Mouse (Mus musculus) lung, postnatal 0 days (tissue): Measurements from ENCODE around the gene Abcc6. TPM values are rescaled to one million over a fixed set of nuclear protein-coding genes. Genes with fewer than 3 reads are reported as not detected.

ENCODE experiments used
- ATAC-seq: fragments of 200-750 bp; cut with Nextera tagmentation; 2 replicates; pipeline ENCODE4 v1.8.0; 2017; ENCODE audit warnings: moderate library complexity
- DNase-seq: peaks from one replicate; pipeline ENCODE4 v3.0.0-alpha.2; 2016; ENCODE audit warnings: low spot score
- H3K27ac ChIP-seq: fragments of 300-500 bp; sonication (generic); 2 replicates; pipeline ENCODE4 v1.5.1; 2014; ENCODE audit warnings: antibody characterized with exemption, mild to moderate bottlenecking, low read length, mixed read lengths
- H3K27me3 ChIP-seq: fragments of 300-500 bp; sonication (generic); replicated peaks from 2 replicates; pipeline ENCODE4 v1.6.1; 2014; ENCODE audit warnings: low read length, mixed read lengths; ENCODE audit not compliant: insufficient read depth
- H3K36me3 ChIP-seq: fragments of 300-500 bp; sonication (generic); 2 replicates; pipeline ENCODE4 v1.6.1; 2014; ENCODE audit warnings: low read length, mixed read lengths; ENCODE audit not compliant: insufficient read depth
- H3K4me1 ChIP-seq: fragments of 300-500 bp; sonication (generic); 2 replicates; pipeline ENCODE4 v1.6.1; 2014; ENCODE audit warnings: antibody characterized with exemption, low read depth, low read length, mixed read lengths; ENCODE audit not compliant: insufficient read depth
- H3K4me2 ChIP-seq: fragments of 300-500 bp; sonication (generic); replicated peaks from 2 replicates; pipeline ENCODE4 v1.6.1; 2014; ENCODE audit warnings: low read depth, mild to moderate bottlenecking, low read length, moderate library complexity, mixed read lengths
- H3K4me3 ChIP-seq: fragments of 300-500 bp; sonication (generic); 2 replicates; pipeline ENCODE4 v1.5.1; 2014; ENCODE audit warnings: low read depth, low read length
- H3K9ac ChIP-seq: fragments of 300-500 bp; sonication (generic); replicated peaks from 2 replicates; pipeline ENCODE4 v1.6.1; 2014; ENCODE audit warnings: low read depth, mild to moderate bottlenecking
- H3K9me3 ChIP-seq: fragments of 300-500 bp; sonication (generic); 2 replicates; pipeline ENCODE4 v1.6.1; 2016; ENCODE audit warnings: low read length, mixed read lengths
- CTCF ChIP-seq: IDR thresholded peaks from 2 replicates; pipeline ENCODE4 v1.5.1; 2016; ENCODE audit warnings: antibody characterized with exemption, mild to moderate bottlenecking
- EP300 ChIP-seq: IDR thresholded peaks from 2 replicates; pipeline ENCODE4 v1.6.1; 2016; ENCODE audit warnings: antibody characterized with exemption, mild to moderate bottlenecking, control low read depth
- WGBS: fragments of 180-500 bp; shearing (Covaris S2); extraction: QIAGEN DNeasy Blood & Tissue Kit; methylation state at CpG from one replicate; pipeline ENCODE4 v1.1.7; 2014; 5-methylcytosine and 5-hydroxymethylcytosine counted together
- polyA plus RNA-seq: library from polyadenylated mRNA; unstranded; fragments of >200 nt; fragmentation: Nextera tagmentation; extraction: Ambion mirVana; gene quantifications from 2 replicates; pipeline ENCODE4 v1.2.1, GENCODE M21; 2015

The Abcc6 gene
- polyA plus RNA-seq, 1 experiment from 2014 or later, result 0.26 TPM

- H3K9me3 ChIP-seq, result no peaks in the 10 kb centered on the region
- no peaks in the 10 kb centered on the region for H3K27me3 ChIP-seq
- no peaks in the 10 kb centered on the region for H3K4me1 ChIP-seq
- no peak for DNase-seq
- TF ChIP-seq EP300, result no peak
- H3K4me3 ChIP-seq, result no peak overlapping the region
- H3K9ac ChIP-seq, result no peak overlapping the region
- H3K4me2 ChIP-seq, result no peak overlapping the region
- no peak overlapping the region for H3K27ac ChIP-seq
- H3K36me3 ChIP-seq, result peaks cover 20% of the 10 kb centered on the region; the same call in 1 of the 2 replicates
- 86% methylated on average over 10 of the region's 10 CpGs for WGBS
- no peak for ATAC-seq
Measured at GRCm38 (mm10) chr7:46044106-46044505, 14.0 kb upstream of the Abcc6 start.

GRCm38 (mm10) chr7:46039873-46040272 lies 9.8 kb upstream of the Abcc6 start:
- Histone ChIP-seq H3K4me1 (no peaks in the 10 kb centered on the region; the same call in 1 of the 2 replicates), H3K9ac (no peak overlapping the region), H3K36me3 (peaks cover 10% of the 10 kb centered on the region; the same call in 1 of the 2 replicates), H3K9me3 (no peaks in the 10 kb centered on the region), H3K4me3 (no peak overlapping the region), H3K4me2 (no peak overlapping the region), H3K27me3 (no peaks in the 10 kb centered on the region), H3K27ac (no peak overlapping the region)
- DNase-seq, result no peak
- 41% methylated on average over 2 of the region's 2 CpGs for WGBS
- ATAC-seq, result no peak
- TF ChIP-seq EP300 (no peak), CTCF (no peak)

- Histone ChIP-seq H3K4me3 (no peak overlapping the region), H3K9ac (no peak overlapping the region), H3K4me1 (peaks cover 4% of the 10 kb centered on the region; the same call in 1 of the 2 replicates), H3K27ac (no peak overlapping the region), H3K9me3 (no peaks in the 10 kb centered on the region), H3K36me3 (peaks cover 5% of the 10 kb centered on the region; the same call in 1 of the 2 replicates), H3K4me2 (no peak overlapping the region), H3K27me3 (no peaks in the 10 kb centered on the region)
- ATAC-seq, result no peak
- 85% methylated on average over 6 of the region's 6 CpGs for WGBS
- DNase-seq, result no peak
- TF ChIP-seq CTCF, result no peak
- no peak for TF ChIP-seq EP300
Measured at GRCm38 (mm10) chr7:46037433-46037832, 7.3 kb upstream of the Abcc6 start.

- Histone ChIP-seq H3K36me3 (no peaks in the 10 kb centered on the region), H3K27ac (no peak overlapping the region), H3K4me3 (no peak overlapping the region), H3K4me1 (peaks cover 4% of the 10 kb centered on the region; the same call in 1 of the 2 replicates), H3K4me2 (no peak overlapping the region), H3K9ac (no peak overlapping the region), H3K9me3 (no peaks in the 10 kb centered on the region), H3K27me3 (no peaks in the 10 kb centered on the region)
- ATAC-seq (no peak), DNase-seq (no peak)
- no peak for TF ChIP-seq CTCF
- TF ChIP-seq EP300, result no peak
- 83% methylated on average over 2 of the region's 2 CpGs for WGBS
Measured at GRCm38 (mm10) chr7:46035468-46035867, 5.4 kb upstream of the Abcc6 start.

- no peak for ATAC-seq
- DNase-seq, result no peak
- WGBS, result 62% methylated on average over 2 of the region's 2 CpGs
- Histone ChIP-seq H3K9me3 (no peaks in the 10 kb centered on the region), H3K4me1 (peaks cover 4% of the 10 kb centered on the region; the same call in 1 of the 2 replicates), H3K27me3 (no peaks in the 10 kb centered on the region), H3K4me2 (no peak overlapping the region), H3K27ac (no peak overlapping the region), H3K9ac (no peak overlapping the region), H3K4me3 (no peak overlapping the region), H3K36me3 (no peaks in the 10 kb centered on the region)
- TF ChIP-seq CTCF, result no peak
- TF ChIP-seq EP300, result no peak
Measured at GRCm38 (mm10) chr7:46034991-46035390, 4.9 kb upstream of the Abcc6 start.

GRCm38 (mm10) chr7:46033870-46034337 lies 3.8 kb upstream of the Abcc6 start:
- ATAC-seq (no peak), DNase-seq (no peak)
- Histone ChIP-seq H3K4me2 (peak overlapping the region; percentile 98), H3K27me3 (no peaks in the 10 kb centered on the region), H3K4me1 (peaks cover 4% of the 10 kb centered on the region; the same call in 1 of the 2 replicates), H3K9me3 (no peaks in the 10 kb centered on the region), H3K36me3 (no peaks in the 10 kb centered on the region), H3K9ac (peak overlapping the region; percentile 71), H3K27ac (no peak overlapping the region), H3K4me3 (peak overlapping the region; percentile 80)
- no peak for TF ChIP-seq CTCF
- TF ChIP-seq EP300, result no peak
- WGBS, result 3% methylated on average over 24 of the region's 35 CpGs
